Mouse (Mus musculus) spleen, adult 2 months (tissue): ENCODE measurements around the gene Cela2a.

Experiments used
- CTCF ChIP-seq: fragments of 200-500 bp; IDR thresholded peaks from 2 replicates; pipeline ENCODE4 v1.5.1; 2011; ENCODE audit warnings: mild to moderate bottlenecking, inconsistent platforms; ENCODE audit not compliant: insufficient read depth, insufficient read length, insufficient replicate concordance; ENCODE audit errors: extremely low read depth
- POLR2A ChIP-seq: fragments of 200-500 bp; IDR thresholded peaks from 2 replicates; pipeline ENCODE4 v1.6.1; 2011; ENCODE audit warnings: low read depth, low read length, inconsistent platforms

GRCm38 (mm10) chr4:141792554-141793281 is 33.2 kb downstream of the Cela2a start:
- TF ChIP-seq CTCF (no peak), POLR2A (no peak)
